Mouse (Mus musculus) c-Kit-negative CD71-positive TER-119-positive erythroid progenitor cells, embryonic 14.5 days (primary cell): ENCODE data around the gene Cers6.

Experiments
- DNase-seq: peaks from one replicate; pipeline ENCODE4 v3.0.0-alpha.2; 2013; ENCODE audit warnings: low read depth, low spot score

Cers6 gene

GRCm38 (mm10) chr2:68879071-68879651, 17.9 kb downstream of the Cers6 start:
- DNase-seq: no peak

GRCm38 (mm10) chr2:68884573-68884972, 23.3 kb downstream of the Cers6 start:
- DNase-seq: no peak

- DNase-seq: no peak
Observed at GRCm38 (mm10) chr2:68885206-68885605, 24.0 kb downstream of the Cers6 start.

GRCm38 (mm10) chr2:68885766-68886496, 24.7 kb downstream of the Cers6 start:
- no peak for DNase-seq

GRCm38 (mm10) chr2:68886661-68887060, 25.4 kb downstream of the Cers6 start:
- DNase-seq: no peak

GRCm38 (mm10) chr2:68888094-68888705, 27.0 kb downstream of the Cers6 start:
- DNase-seq: no peak

- no peak for DNase-seq
Observed at GRCm38 (mm10) chr2:68889661-68890170, 28.5 kb downstream of the Cers6 start.

GRCm38 (mm10) chr2:68892476-68892875, 31.2 kb downstream of the Cers6 start:
- DNase-seq: no peak

GRCm38 (mm10) chr2:68895044-68895764, 34.0 kb downstream of the Cers6 start:
- no peak for DNase-seq

- DNase-seq: no peak
Observed at GRCm38 (mm10) chr2:68896196-68896595, 35.0 kb downstream of the Cers6 start.

GRCm38 (mm10) chr2:68899770-68900521, 38.7 kb downstream of the Cers6 start:
- DNase-seq: no peak

GRCm38 (mm10) chr2:68900640-68901378, 39.6 kb downstream of the Cers6 start:
- no peak for DNase-seq

- no peak for DNase-seq
Observed at GRCm38 (mm10) chr2:68901708-68902107, 40.5 kb downstream of the Cers6 start.

- DNase-seq: no peak
Observed at GRCm38 (mm10) chr2:68902546-68902945, 41.3 kb downstream of the Cers6 start.

GRCm38 (mm10) chr2:68906921-68907320, 45.7 kb downstream of the Cers6 start:
- no peak for DNase-seq

GRCm38 (mm10) chr2:68907721-68908463, 46.7 kb downstream of the Cers6 start:
- DNase-seq: no peak

GRCm38 (mm10) chr2:68910727-68911126, 49.5 kb downstream of the Cers6 start:
- no peak for DNase-seq

- DNase-seq: no peak
Observed at GRCm38 (mm10) chr2:68911587-68912483, 50.6 kb downstream of the Cers6 start.

- DNase-seq: no peak
Observed at GRCm38 (mm10) chr2:68915742-68916141, 54.5 kb downstream of the Cers6 start.
